Mouse (Mus musculus) lung, adult 18-20 months (tissue): ENCODE results near the gene Btbd11.

Source experiments
- DNase-seq, 2 experiments: peaks; one replicate each; pipeline ENCODE4 v3.0.0; 2022; ENCODE audit warnings: mixed read lengths in 2 of 2

The Btbd11 gene

GRCm38 (mm10) chr10:85527722-85528121 is 141.1 kb downstream of the Btbd11 start:
- no peak for DNase-seq

- DNase-seq: no peak
Measured at GRCm38 (mm10) chr10:85533192-85533710, 146.6 kb downstream of the Btbd11 start.

- no peak for DNase-seq
Measured at GRCm38 (mm10) chr10:85538051-85538753, 151.6 kb downstream of the Btbd11 start.

GRCm38 (mm10) chr10:85539510-85540120 is 153.0 kb downstream of the Btbd11 start:
- no peak for DNase-seq

GRCm38 (mm10) chr10:85540311-85541093 is 153.9 kb downstream of the Btbd11 start:
- no peak for DNase-seq

GRCm38 (mm10) chr10:85541481-85541880 is 154.9 kb downstream of the Btbd11 start:
- DNase-seq: no peak

GRCm38 (mm10) chr10:85541892-85542630 is 155.4 kb downstream of the Btbd11 start:
- DNase-seq: no peak

- DNase-seq: no peak
Measured at GRCm38 (mm10) chr10:85543281-85543680, 156.7 kb downstream of the Btbd11 start.

- no peak for DNase-seq
Measured at GRCm38 (mm10) chr10:85544991-85545390, 158.4 kb downstream of the Btbd11 start.

- no peak for DNase-seq
Measured at GRCm38 (mm10) chr10:85555193-85555592, 168.6 kb downstream of the Btbd11 start.

GRCm38 (mm10) chr10:85561418-85561817 is 174.8 kb downstream of the Btbd11 start:
- DNase-seq: no peak

GRCm38 (mm10) chr10:85571456-85571855 is 184.8 kb downstream of the Btbd11 start:
- DNase-seq: no peak

GRCm38 (mm10) chr10:85572571-85572970 is 186.0 kb downstream of the Btbd11 start:
- DNase-seq: no peak

- no peak for DNase-seq
Measured at GRCm38 (mm10) chr10:85577891-85578420, 191.3 kb downstream of the Btbd11 start.

GRCm38 (mm10) chr10:85578571-85579465 is 192.2 kb downstream of the Btbd11 start:
- no peak for DNase-seq

- no peak for DNase-seq
Measured at GRCm38 (mm10) chr10:85587758-85588157, 201.1 kb downstream of the Btbd11 start.

- no peak for DNase-seq
Measured at GRCm38 (mm10) chr10:85590043-85590442, 203.4 kb downstream of the Btbd11 start.

GRCm38 (mm10) chr10:85591296-85591695 is 204.7 kb downstream of the Btbd11 start:
- peak; percentile 21 to 33 for DNase-seq

GRCm38 (mm10) chr10:85591986-85592385 is 205.4 kb downstream of the Btbd11 start:
- DNase-seq: peak; percentile 41 to 58

- no peak for DNase-seq
Measured at GRCm38 (mm10) chr10:85596301-85596700, 209.7 kb downstream of the Btbd11 start.

- peak; percentile 6 to 24 for DNase-seq
Measured at GRCm38 (mm10) chr10:85598093-85598599, 211.5 kb downstream of the Btbd11 start.
